Mouse (Mus musculus) mouse trophoblast stem cell (cell line): ENCODE results near the gene Cnot10.
"Not testable (repeated sequence)": the region's sequence is repeated elsewhere in the genome, so short reads cannot be mapped to it uniquely, and the experiment has no call there.

ENCODE experiments used
- in situ Hi-C, 2 experiments: fragments of 300-500 bp; cut with MseI, MboI; formaldehyde crosslinking; loops; 2 replicates in 1 of 2; 3 replicates in 1 of 2; pipeline ENCODE4 v1.15.1; 2025

Cnot10 gene

DNA sequence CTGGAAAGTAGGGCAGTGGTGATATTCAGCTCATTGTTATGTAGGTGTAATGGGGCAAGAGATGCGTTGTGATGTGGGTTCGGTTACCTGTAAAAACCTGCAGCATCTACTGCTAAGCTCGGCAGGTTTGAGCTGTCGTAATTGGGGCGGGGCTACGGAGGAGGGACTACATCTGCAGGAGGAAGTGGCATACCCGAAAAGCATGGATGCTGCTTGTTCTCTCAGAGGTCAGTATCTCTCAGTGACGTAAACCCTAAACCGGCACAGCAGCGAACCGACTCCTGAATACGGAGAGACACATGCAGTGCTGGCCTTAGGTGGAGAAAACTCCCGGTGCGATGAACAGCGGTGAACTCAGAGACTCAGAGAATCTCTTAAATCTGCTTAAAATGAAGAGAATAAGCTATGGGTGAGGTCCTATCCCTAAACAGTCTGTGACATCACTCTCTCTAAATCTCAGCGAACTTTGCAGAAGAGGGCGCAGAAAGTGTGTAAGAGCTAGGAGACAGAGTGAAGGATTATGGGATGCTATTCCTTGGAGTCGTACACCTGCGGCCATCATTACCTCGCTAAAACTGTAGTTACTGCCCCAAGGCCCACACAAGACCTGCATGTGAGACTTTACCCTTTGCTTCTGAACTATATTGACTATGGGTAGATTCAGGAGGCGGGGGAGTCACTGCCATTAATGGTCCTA lies 11.1 kb upstream of the Cnot10 start:
- in situ Hi-C loops = loop anchor here in 1 of 2 experiments (10.0 kb wide), 1 partner anchor 74 kb away; no protein-coding TSS in a partner anchor

DNA sequence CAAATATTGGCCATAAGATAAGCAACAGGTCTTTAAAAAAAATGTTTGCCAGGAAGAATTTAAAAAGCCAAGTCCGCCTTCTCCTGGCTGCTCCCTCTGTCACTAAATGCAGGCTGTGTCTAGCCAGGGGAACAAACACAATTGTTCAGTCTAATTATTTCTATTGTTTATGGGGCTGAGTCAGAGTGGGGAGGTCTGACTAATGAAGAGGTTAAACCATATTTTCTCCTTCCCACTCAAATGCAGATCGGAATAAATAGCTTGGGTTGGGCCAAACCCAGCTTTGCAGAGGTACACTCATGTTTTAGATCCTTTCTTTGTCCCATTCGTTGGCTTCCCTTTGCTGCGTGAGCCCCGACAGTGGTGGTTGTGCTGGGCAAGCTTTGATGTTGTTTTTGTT lies 9.4 kb upstream of the Cnot10 start:
- in situ Hi-C loops = no loop called here

DNA sequence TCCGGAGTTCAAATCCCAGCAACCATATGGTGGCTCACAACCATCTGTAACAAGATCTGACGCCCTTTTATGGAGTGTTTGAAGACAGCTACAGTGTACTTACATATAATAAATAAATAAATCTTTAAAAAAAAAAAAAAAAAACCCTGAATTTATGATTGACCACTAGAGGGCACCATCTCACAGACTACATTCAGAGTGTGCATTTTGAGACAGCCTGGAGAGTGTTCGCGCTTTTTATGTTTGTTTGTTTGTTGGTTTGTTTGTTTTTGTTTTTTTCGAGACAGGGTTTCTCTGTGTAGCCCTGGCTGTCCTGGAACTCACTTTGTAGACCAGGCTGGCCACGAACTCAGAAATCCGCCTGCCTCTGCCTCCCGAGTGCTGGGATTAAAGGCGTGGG lies 8.5 kb upstream of the Cnot10 start:
- in situ Hi-C loops = not testable (repeated sequence)

DNA sequence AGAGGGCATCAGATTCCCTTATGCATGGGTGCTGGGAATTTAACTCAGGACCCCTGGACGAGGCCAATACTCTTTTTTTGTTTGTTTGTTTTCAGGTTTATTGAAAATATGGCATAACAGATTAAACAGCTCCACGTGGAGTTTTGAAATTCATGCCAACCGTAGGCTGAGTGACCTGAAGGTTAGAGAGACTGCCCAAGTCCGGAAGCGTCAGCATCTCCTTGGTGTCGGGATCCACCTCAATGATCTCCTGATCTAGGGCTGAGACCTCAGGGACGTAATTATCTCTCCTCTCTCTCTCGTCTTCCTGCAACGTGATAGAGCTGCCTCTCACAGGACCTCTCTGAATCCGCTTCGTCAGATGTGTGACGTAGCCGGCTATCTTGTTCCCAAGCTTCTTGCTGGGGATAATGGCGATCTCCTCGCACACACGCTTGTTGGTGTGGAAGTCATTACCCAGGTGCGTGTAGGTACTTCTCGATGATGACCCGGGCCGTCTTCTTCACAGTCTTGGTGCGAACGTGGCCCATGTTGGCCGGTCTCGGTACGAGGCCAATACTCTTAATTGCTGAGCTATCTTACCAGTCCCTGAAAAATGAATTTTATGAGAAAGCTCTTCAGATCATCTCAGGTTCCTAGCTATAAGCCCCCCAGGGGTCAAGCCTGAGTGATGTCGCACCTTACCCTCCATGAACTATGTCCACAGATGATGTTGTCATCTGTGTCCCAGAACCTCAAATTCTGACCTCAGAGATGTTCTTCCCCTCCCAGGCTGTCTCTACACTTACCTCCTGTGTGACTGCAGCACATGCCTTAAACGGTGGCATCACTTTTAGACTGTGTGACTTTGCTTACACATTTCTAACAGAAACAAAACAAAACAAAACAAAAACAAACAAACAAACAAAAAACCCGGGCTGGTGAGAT lies 7.8 kb upstream of the Cnot10 start:
- in situ Hi-C loops = no loop called here

DNA sequence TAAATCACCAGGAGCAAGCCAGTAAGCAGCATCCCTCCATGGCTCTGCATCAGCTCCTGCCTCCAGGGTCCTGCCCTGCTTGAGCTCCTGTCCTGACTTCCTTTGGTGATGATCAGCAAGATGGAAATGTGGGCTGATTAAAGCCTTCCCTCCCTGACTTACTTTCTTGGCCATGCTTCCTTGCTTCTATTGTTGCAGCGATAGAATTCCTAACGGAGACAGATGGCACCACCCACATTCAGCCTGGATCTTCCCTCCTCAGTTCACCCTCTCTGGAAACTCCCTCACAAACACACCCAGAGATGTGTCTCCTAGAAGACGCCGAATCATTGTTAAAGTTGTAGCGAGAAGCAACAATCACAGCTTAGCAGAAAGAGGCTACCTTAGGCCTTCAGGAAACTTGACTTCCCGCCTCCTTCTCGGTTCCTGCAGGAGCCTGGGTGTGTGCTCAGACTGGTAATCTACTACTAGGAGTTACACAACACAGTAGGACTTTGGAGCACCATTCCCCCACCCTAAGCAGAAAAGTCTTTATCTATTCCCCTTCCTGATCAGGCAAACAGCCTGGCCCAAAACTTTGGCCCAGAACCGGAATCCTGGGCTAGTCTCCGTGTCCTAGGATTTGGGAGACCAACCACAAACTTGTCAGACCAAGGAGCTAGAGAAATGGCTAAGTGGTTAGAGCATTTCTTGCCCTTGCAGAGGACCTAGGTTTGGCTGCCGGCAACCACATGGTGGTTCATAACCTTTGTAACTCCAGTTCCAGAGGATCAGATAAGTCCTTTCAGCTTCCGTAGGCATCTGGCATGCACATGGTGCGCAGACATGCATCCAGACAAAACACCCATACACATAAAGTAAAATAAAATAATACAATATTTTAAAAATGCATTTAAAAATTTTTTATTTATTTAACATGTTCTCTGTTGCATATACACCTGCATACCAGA lies 6.8 kb upstream of the Cnot10 start:
- in situ Hi-C loops = no loop called here

DNA sequence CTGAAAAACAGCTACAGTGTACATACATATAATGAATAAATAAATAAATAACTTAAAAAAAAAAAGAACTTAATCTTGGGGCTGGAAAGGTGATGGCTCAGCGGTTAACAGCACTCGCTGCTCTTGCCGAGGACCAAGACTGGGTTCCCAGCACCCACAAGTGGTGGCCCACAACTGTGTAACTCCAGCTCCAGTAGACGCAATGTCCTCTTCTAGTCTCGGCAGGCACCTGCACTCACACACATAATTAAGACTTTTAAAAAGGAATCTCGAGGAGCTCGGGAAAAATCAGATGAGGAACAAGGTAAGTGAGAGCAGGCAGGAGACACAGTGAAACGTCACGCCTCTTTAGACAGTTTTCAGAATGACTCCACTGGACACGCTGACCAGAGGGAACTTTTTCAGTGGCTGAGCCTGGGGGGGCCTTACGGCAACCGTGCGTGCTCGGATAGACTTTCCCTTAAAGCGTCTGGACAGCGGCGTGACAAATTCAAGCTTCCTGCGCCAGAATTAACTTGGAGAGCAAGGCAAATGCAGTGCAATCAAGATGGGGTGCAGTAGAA lies 717 bp downstream of the Cnot10 start:
- in situ Hi-C loops = no loop called here

DNA sequence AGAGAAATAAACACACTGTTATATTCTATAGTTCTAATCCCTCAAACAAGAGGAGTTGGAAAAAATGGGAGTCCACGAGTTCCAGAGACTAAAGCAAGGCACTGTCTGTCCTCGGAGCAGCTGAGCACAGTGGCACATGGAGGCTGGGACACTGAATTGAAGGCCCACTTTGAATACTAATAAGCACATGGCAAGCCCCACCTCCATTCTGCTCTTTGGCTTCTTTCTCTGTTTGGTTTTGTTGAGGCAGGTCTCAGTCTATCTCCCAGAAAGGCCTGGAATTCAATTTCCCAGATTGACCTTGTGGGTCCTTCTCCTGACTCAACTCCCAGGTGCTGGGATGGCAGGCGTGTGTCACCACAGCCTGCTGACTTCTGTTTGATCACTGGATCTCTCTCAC lies 3.2 kb downstream of the Cnot10 start:
- in situ Hi-C loops = no loop called here

DNA sequence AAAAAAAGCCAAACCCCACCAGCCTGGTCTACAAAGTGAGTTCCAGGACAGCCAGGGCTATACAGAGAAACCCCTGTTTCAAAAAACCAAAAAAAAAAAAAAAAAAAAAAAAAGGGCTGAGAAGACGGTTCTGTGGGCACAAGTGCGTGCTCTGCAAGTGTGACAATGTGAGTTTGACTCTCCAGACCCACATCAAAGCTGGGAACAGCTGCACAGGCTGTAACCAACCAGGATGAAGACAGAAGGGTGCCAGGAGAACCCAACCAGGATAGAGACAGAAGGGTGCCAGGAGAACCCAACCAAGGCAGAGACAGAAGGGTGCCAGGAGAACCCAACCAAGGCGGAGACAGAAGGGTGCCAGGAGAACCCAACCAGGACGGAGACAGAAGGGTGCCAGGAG lies 3.8 kb downstream of the Cnot10 start:
- in situ Hi-C loops = no loop called here

DNA sequence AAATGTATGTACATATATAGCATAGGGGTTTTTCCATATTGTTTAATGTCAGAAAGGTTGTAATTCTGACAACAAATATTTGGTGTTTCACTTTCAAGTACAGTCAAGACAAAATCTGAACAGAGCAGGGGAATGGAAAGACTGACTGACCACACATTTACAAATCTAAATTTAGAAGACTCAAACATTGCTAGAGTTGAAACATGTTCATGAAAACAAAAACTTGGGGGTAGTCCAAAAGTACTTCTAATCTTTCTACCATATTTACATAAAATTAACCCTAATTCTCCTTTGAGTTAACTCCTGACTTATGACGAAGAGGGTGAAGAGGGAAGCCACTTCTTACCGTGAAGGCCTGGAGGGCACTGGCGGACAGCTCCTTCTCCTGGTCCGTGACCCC lies 7.7 kb downstream of the Cnot10 start:
- in situ Hi-C loops = no loop called here

DNA sequence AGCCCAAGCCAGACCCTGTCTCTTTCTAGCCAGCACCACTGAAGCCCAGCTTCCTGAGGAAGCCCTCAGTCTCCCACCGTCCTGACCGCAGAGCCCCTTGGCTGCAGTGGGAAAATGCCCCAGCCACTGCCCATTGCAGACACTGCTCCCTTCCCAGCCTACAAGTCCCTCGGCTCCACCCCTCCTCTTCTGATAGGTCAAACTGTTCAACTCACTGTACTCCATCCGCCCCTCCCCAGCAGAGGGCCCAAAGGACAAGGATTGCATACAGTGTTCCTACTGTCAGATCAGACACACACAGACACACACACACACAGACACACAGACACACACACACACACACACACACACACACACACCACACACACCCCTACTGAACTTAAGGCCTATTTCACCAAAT lies 13.3 kb downstream of the Cnot10 start:
- in situ Hi-C loops = no loop called here

DNA sequence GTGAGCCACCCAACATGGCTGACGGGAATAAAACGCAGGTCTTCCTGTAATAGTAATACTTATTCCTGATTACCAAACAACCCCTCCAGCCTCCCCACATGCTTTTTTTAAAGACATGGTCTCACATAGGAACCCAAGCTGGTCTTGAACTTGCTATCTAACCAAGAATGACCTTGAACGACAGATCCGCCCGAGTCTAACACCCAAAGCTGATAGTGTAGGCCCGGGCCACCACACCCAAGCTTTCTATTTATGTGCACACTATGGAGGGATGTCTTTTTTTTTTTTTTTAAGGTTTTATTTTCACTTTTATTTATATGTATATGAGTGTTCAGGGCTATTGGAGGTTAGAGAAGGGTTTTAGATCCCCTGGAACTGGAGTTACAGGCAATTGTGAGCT lies 15.8 kb downstream of the Cnot10 start:
- in situ Hi-C loops = no loop called here

DNA sequence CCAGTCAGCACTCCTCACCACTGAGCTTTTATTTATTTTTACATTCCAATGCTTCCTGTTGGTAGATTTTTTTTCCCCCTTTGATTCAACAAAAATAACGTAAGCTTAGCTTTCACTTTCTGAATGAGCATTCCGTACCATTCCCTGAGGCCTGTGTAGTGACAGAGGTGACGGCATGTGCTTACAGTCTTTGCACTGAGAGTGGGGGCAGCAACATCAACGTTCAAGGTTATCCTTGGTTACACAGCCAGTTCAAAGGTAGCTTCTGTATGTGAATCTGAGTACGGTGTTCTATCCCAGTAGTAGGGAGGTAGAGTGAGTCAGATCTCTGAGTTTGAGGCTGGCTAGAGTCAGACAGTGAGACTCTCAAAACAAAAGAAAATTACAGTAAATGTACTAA lies 18.8 kb downstream of the Cnot10 start:
- in situ Hi-C loops = no loop called here

DNA sequence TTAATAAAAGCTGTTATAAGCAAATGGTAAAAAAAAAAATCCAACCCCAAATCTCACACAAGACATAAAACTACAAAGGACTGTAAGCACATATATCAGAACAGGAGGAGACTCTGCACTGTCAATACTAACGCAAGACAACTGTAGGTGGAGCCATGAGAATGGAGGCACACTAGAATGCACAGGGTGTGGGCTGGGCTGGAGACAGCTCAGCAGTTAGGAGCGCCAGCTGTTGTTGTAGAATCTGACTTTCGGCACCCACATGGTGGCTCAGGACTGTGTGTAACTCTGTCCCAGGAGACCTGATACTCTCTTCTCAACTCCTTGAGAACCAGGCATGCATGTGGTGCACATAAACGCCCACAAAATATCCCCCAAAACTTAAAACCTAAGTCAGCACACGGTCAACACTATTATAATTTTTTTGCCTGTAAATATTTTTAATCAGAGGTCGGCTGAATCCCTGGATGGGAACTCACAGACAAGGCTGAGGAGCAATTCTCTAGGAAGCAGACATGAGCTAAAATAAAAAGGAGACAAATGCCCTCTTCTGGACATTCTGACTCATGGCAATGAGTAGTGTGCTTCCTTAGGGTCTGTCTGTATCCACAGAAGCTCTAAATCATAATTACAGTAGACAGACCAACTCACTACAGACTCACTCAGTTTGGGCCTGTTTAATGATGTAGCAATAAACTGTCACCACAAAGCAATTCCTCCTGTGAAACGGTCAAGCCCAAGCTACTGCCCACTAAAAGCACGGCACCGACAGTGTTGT lies 25.6 kb downstream of the Cnot10 start:
- in situ Hi-C loops = no loop called here

DNA sequence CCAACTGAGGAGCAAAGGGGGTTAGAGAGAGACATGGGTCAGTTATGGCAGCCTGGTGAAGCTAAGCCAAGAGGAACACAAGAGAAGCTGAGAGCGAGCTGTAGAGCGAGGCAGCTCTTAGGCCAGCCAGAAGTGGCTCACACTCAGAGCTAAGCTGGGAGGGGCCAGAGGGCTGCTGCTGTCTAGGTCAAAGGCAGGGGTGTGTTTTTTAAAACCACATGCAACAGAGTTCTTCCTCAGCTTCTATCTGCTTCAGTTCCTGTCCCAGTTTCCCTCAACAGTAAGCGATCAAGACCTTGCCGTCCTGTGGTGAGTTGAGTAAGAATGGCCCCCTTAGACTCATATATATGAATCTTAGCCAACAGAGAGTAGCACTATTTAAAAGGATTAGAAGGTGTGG lies 27.0 kb downstream of the Cnot10 start:
- in situ Hi-C loops = no loop called here

DNA sequence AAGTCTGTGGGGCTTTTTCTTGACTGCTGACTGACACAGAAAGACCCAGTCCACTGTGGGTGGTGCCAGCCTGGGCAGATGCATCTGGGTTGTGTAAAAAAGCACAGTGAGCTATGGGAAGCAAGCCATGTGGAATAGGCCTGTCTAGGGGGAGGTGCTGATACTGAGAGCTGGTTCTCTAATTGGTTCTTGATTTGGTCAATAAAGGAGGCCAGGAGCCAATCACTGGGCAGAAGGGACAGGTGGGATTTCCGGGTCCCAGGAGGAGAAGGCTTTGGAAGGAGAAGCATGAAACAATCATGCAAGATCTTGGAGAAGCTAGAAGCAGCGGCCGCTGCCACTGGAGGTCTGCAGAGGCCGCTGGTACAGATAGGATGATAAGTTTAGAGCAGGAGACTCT lies 27.4 kb downstream of the Cnot10 start:
- in situ Hi-C loops = no loop called here

DNA sequence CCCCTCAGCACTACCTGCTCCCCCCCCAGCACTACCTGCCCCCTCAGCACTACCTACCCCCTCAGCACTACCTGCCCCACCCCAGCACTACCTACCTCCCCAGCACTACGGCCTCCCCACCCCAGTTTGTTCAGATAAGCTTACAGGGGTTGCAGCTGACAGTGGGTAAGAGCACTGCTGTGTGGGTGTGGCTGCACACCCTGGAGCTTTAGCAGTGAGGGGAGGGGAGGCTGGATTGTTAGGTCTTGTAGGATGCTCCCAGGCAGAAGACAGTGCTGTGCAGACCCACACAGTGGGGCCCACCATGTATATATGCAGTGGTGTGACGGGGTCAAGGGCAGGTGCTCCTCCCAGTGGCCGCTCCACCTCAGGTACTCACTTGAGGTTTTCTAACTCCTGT lies 29.7 kb downstream of the Cnot10 start:
- in situ Hi-C loops = no loop called here

DNA sequence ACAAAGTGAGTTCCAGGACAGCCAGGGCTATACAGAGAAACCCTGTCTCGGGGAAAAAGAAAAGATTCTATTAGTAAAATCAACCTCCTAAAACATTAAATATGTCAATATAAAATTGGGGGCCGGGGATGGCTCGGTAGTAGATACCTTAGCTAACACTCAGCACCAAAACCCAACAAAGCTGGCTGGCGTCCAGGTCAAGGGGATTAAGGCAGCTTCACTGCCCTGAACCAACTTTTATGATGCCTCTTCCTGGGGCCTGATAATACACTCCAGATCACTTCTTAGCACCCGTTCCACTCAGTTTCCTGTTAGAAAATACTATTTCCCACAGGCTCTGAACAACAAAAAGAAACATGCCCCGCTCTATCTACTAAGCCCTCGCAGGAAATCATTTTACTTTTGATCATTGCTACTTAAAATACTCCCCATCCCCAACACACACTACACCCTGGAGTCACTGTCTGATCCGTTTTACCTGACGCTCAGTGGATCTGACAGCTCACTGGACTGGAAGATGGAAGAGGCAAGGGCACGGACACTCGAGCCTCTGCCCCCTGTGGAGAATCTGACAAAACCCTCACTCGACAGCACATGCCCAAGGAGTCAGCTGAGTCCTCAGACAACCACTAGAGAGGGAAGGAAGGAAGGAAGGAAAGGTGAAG lies 36.0 kb downstream of the Cnot10 start:
- in situ Hi-C loops = no loop called here

DNA sequence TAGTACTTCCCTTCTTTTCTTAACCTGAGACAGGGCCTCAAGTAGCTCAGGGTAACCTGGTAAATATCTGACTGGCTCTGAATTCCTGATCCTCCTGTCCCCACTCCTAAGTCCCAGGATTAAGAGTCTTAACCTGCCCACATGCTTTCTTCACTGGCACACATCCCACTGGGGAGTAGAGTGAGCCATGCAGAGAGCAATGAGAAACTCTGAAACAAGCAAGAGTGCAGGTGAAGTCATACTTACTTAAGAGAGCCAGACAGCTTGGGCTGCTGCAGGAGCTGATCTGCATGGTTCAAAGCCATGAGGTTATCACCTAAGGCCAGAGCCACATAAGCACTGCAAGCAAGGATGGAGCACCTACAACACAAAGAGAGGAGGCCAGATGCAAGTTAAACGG lies 38.9 kb downstream of the Cnot10 start:
- in situ Hi-C loops = no loop called here

DNA sequence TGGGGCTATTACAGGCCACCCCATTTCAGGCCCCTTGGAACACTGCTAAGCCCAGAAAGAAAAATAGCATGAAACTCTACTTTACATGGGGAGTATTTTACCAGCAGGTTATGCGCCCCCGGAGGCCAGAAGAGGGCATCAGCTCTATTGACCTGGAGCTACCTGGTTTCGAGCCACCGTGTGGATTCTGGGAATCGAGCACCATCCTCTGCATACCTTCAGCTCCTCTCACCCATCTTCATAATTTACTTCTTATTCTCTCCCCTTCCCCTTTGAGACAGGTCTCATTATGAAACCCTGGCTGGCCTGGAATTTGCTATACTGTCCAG lies 55.0 kb downstream of the Cnot10 start:
- in situ Hi-C loops = loop anchor here in 1 of 2 experiments (10.0 kb wide), 1 partner anchor 170 kb away; no protein-coding TSS in a partner anchor
